Mouse (Mus musculus): Measurements from ENCODE around the gene Tmem59. TPM values are rescaled to one million over a fixed set of nuclear protein-coding genes. Genes with fewer than 3 reads are reported as not detected.

Tmem59 gene
- polyA plus RNA-seq, 1 experiment from 2014 or later: 359 TPM

DNA sequence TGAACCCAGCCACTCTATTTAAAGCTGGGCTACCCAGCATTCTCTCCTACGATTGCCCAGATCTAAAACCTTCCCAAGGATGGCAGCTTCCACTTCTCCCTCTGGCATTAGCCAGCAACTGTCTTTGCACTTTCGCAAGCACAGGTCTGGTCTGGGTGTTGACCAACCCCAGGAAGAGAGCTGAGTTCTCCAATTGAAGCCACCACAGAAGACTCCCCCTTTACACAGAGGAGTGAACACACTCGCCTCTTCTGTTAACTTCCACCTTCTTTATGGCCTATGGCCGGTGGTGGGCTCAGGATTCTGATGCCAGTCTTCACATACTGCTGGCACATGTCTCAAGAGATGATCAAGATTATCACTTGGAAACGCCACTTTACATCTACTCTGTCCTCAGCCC lies 10.4 kb upstream of the Tmem59 start:
- Histone ChIP-seq H3K9ac (ENCODE audit: low read depth, low read length) (no peak overlapping the region), H3K4me2 (ENCODE audit: low read length) (no peak overlapping the region), H3K36me3 (ENCODE audit: control insufficient read depth, insufficient read depth, low read length) (peaks cover 7% of the 10 kb centered on the region), H3K4me1 (ENCODE audit: control insufficient read depth, insufficient read depth, low read length) (no peaks in the 10 kb centered on the region), H3K4me3 (ENCODE audit: low read depth, low read length) (no peak overlapping the region), H3K9me3 (replicated peaks; ENCODE audit: control insufficient read depth, low read length, poor library complexity, severe bottlenecking) (no peaks in the 10 kb centered on the region), H3K27ac (ENCODE audit: low read length) (no peak overlapping the region), H3K27me3 (ENCODE audit: control insufficient read depth, insufficient read depth, low read depth, low read length) (no peaks in the 10 kb centered on the region)
- 86% methylated on average over 5 of the region's 5 CpGs for WGBS
- ATAC-seq: no peak

DNA sequence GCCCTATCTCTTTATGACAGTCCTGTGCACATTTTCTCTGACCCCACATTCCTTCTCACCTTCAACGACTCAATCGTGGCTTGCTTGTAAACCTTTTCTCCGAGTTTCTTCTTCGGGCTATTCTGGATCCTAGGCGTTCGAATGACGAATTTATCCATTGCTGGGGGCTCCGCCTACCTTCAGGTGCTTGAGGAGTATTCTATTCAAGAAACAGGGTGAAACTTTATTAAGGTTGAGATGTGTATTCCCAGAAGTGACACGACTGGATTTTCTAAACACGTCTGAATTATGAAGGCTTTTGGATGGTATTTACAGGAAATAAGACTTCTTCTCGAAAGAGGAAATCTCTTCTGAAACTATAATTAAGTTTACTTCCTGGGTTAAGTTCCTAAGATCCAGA lies 693 bp upstream of the Tmem59 start:
- no peak for ATAC-seq
- no peaks in the 10 kb centered on the region for H3K9me3 ChIP-seq (replicated peaks; ENCODE audit: control insufficient read depth, low read length, poor library complexity, severe bottlenecking)
- H3K4me2 ChIP-seq (ENCODE audit: low read length): peak overlapping the region; percentile 63
- peak overlapping the region; percentile 95 for H3K4me3 ChIP-seq (ENCODE audit: low read depth, low read length)
- H3K27ac ChIP-seq (ENCODE audit: low read length): peak overlapping the region; percentile 97; the same call in 1 of the 2 replicates
- no peaks in the 10 kb centered on the region for H3K27me3 ChIP-seq (ENCODE audit: control insufficient read depth, insufficient read depth, low read depth, low read length)
- 47% methylated on average over 11 of the region's 11 CpGs for WGBS
- H3K4me1 ChIP-seq (ENCODE audit: control insufficient read depth, insufficient read depth, low read length): peaks cover 39% of the 10 kb centered on the region
- H3K36me3 ChIP-seq (ENCODE audit: control insufficient read depth, insufficient read depth, low read length): 0 out of 2 replicates have a peak, but pooled peaks cover 2% of the 10 kb centered on the region
- peak overlapping the region; percentile 87 for H3K9ac ChIP-seq (ENCODE audit: low read depth, low read length)

DNA sequence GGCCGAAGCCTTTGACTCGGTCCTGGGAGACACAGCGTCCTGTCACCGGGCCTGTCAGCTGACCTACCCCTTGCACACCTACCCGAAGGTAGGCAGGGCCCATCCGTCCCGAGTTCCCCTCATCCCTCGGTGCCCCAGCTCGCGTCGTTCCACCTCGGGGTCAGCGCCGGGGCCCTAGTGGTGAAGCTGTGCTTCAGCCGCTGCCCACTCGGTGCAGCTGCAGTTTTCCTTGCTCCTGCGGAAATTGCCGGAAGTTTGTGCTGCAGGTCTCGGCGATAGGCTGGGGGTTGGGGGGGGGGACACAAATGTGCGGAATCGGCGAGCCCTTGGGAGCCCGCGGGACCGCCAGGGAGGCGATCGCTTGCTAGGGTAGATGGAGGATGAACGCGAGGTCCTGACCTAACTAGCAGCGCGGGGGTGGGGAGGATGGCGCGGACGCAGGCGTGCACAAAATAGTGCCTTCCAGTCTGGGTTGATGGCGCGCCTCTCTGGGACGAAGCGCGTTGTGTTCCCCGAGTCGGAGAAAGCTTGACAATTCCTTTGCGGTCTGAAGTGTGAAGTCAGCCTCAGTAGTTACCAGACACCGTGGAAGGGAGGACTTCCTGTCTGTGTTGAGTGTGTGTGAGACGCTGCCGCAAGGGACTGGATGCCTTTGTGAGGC lies 761 bp downstream of the Tmem59 start, which contains the start of gene Tceanc2:
TSS of gene Tceanc2 (minus strand) at position 287 of the 661 bp plus-strand sequence.
- Histone ChIP-seq H3K36me3 (ENCODE audit: control insufficient read depth, insufficient read depth, low read length) (0 out of 2 replicates have a peak, but pooled peaks cover 2% of the 10 kb centered on the region), H3K9ac (ENCODE audit: low read depth, low read length) (peak within 1 kb of the TSS; percentile 87), H3K27ac (ENCODE audit: low read length) (peak within 1 kb of the TSS; percentile 97), H3K4me1 (ENCODE audit: control insufficient read depth, insufficient read depth, low read length) (peaks cover 40% of the 10 kb centered on the region), H3K4me3 (ENCODE audit: low read depth, low read length) (peak within 1 kb of the TSS; percentile 95), H3K27me3 (ENCODE audit: control insufficient read depth, insufficient read depth, low read depth, low read length) (no peaks in the 10 kb centered on the region), H3K4me2 (ENCODE audit: low read length) (peak within 1 kb of the TSS; percentile 74), H3K9me3 (replicated peaks; ENCODE audit: control insufficient read depth, low read length, poor library complexity, severe bottlenecking) (no peaks in the 10 kb centered on the region)
- ATAC-seq: peak; percentile 50
- under 1% methylated on average over 47 of the region's 47 CpGs for WGBS

- H3K36me3 ChIP-seq (ENCODE audit: control insufficient read depth, insufficient read depth, low read length): 0 out of 2 replicates have a peak, but pooled peaks cover 2% of the 10 kb centered on the region
- no peak for ATAC-seq
- H3K4me1 ChIP-seq (ENCODE audit: control insufficient read depth, insufficient read depth, low read length): peaks cover 40% of the 10 kb centered on the region
- WGBS: under 1% methylated on average over 8 of the region's 8 CpGs
- H3K9ac ChIP-seq (ENCODE audit: low read depth, low read length): peak overlapping the region; percentile 87
- peak overlapping the region; percentile 95 for H3K4me3 ChIP-seq (ENCODE audit: low read depth, low read length)
- H3K9me3 ChIP-seq (replicated peaks; ENCODE audit: control insufficient read depth, low read length, poor library complexity, severe bottlenecking): no peaks in the 10 kb centered on the region
- peak overlapping the region; percentile 97 for H3K27ac ChIP-seq (ENCODE audit: low read length)
- peak overlapping the region; percentile 74 for H3K4me2 ChIP-seq (ENCODE audit: low read length)
- no peaks in the 10 kb centered on the region for H3K27me3 ChIP-seq (ENCODE audit: control insufficient read depth, insufficient read depth, low read depth, low read length)
Observed at GRCm38 (mm10) chr4:107179561-107179960, 1.4 kb downstream of the Tmem59 start.

- H3K4me2 ChIP-seq (ENCODE audit: low read length): no peak overlapping the region
- H3K27ac ChIP-seq (ENCODE audit: low read length): no peak overlapping the region
- H3K4me1 ChIP-seq (ENCODE audit: control insufficient read depth, insufficient read depth, low read length): peaks cover 40% of the 10 kb centered on the region
- no peak overlapping the region for H3K9ac ChIP-seq (ENCODE audit: low read depth, low read length)
- no peak for ATAC-seq
- H3K9me3 ChIP-seq (replicated peaks; ENCODE audit: control insufficient read depth, low read length, poor library complexity, severe bottlenecking): no peaks in the 10 kb centered on the region
- H3K27me3 ChIP-seq (ENCODE audit: control insufficient read depth, insufficient read depth, low read depth, low read length): no peaks in the 10 kb centered on the region
- H3K4me3 ChIP-seq (ENCODE audit: low read depth, low read length): no peak overlapping the region
- H3K36me3 ChIP-seq (ENCODE audit: control insufficient read depth, insufficient read depth, low read length): no peaks in the 10 kb centered on the region
Observed at GRCm38 (mm10) chr4:107180746-107181145, 2.5 kb downstream of the Tmem59 start.

GRCm38 (mm10) chr4:107181866-107182265 lies 3.7 kb downstream of the Tmem59 start:
- WGBS: 84% methylated on average over 6 of the region's 6 CpGs
- Histone ChIP-seq H3K27ac (ENCODE audit: low read length) (no peak overlapping the region), H3K4me3 (ENCODE audit: low read depth, low read length) (no peak overlapping the region), H3K9ac (ENCODE audit: low read depth, low read length) (0 out of 2 replicates have a peak overlapping the region, but pooled peaks have one; percentile 26), H3K9me3 (replicated peaks; ENCODE audit: control insufficient read depth, low read length, poor library complexity, severe bottlenecking) (no peaks in the 10 kb centered on the region), H3K4me1 (ENCODE audit: control insufficient read depth, insufficient read depth, low read length) (peaks cover 35% of the 10 kb centered on the region), H3K4me2 (ENCODE audit: low read length) (0 out of 2 replicates have a peak overlapping the region, but pooled peaks have one; percentile 3), H3K27me3 (ENCODE audit: control insufficient read depth, insufficient read depth, low read depth, low read length) (no peaks in the 10 kb centered on the region), H3K36me3 (ENCODE audit: control insufficient read depth, insufficient read depth, low read length) (peaks cover 5% of the 10 kb centered on the region; the same call in 1 of the 2 replicates)
- no peak for ATAC-seq

DNA sequence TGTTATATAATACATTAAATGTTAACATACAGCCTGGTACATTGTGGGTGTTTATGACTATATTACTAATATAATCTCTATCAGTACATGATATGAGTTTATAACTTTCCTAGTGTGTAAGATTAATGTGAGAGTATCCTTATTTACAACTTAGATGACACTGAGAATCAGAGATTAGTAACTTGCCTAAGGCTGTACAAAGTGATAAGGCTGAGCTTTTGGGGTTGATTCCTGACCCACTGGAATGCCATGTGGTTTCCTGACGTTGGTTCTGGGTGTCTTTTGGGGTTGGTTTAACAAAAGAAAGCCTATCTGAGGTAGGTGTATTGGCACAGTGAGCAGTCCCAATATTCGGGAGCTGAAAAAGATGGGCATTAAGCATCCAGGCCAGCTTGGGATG lies 4.6 kb downstream of the Tmem59 start:
- 82% methylated on average over 2 of the region's 2 CpGs for WGBS
- H3K4me2 ChIP-seq (ENCODE audit: low read length): no peak overlapping the region
- no peak overlapping the region for H3K4me3 ChIP-seq (ENCODE audit: low read depth, low read length)

GRCm38 (mm10) chr4:107183203-107183602 lies 5.0 kb downstream of the Tmem59 start:
- no peak for ATAC-seq
- Histone ChIP-seq H3K4me1 (ENCODE audit: control insufficient read depth, insufficient read depth, low read length) (peaks cover 27% of the 10 kb centered on the region), H3K4me3 (ENCODE audit: low read depth, low read length) (no peak overlapping the region), H3K9ac (ENCODE audit: low read depth, low read length) (no peak overlapping the region), H3K36me3 (ENCODE audit: control insufficient read depth, insufficient read depth, low read length) (peaks cover 10% of the 10 kb centered on the region; the same call in 1 of the 2 replicates), H3K4me2 (ENCODE audit: low read length) (no peak overlapping the region), H3K27ac (ENCODE audit: low read length) (no peak overlapping the region), H3K27me3 (ENCODE audit: control insufficient read depth, insufficient read depth, low read depth, low read length) (no peaks in the 10 kb centered on the region), H3K9me3 (replicated peaks; ENCODE audit: control insufficient read depth, low read length, poor library complexity, severe bottlenecking) (no peaks in the 10 kb centered on the region)
- 86% methylated on average over 4 of the region's 4 CpGs for WGBS

More for the DNA sequence above, 4.6 kb downstream of the Tmem59 start:
- H3K27me3 ChIP-seq (ENCODE audit: control insufficient read depth, insufficient read depth, low read depth, low read length): no peaks in the 10 kb centered on the region
- no peak for ATAC-seq
- H3K4me1 ChIP-seq (ENCODE audit: control insufficient read depth, insufficient read depth, low read length): peaks cover 27% of the 10 kb centered on the region
- H3K9ac ChIP-seq (ENCODE audit: low read depth, low read length): no peak overlapping the region
- peaks cover 7% of the 10 kb centered on the region; the same call in 1 of the 2 replicates for H3K36me3 ChIP-seq (ENCODE audit: control insufficient read depth, insufficient read depth, low read length)
- no peak overlapping the region for H3K27ac ChIP-seq (ENCODE audit: low read length)
- H3K9me3 ChIP-seq (replicated peaks; ENCODE audit: control insufficient read depth, low read length, poor library complexity, severe bottlenecking): no peaks in the 10 kb centered on the region

DNA sequence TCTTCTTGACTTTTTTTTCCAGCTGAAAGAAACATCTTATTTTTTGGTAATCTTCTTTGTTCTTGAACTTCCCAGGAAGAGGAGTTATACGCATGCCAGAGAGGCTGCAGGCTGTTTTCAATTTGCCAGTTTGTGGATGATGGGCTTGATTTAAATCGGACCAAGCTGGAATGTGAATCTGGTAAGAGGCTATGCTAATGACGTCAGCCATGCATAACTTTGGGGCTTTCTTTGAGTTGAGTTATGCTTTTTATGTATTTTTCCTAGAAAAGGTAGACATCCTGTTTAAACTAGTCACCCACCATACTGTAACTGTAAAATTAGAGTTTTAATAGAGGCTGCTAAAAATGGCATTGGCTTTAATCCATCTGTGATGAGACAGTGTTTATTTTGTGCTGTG lies 7.5 kb downstream of the Tmem59 start:
- ATAC-seq: no peak
- Histone ChIP-seq H3K4me1 (ENCODE audit: control insufficient read depth, insufficient read depth, low read length) (peaks cover 16% of the 10 kb centered on the region), H3K27me3 (ENCODE audit: control insufficient read depth, insufficient read depth, low read depth, low read length) (no peaks in the 10 kb centered on the region), H3K36me3 (ENCODE audit: control insufficient read depth, insufficient read depth, low read length) (peaks cover 25% of the 10 kb centered on the region), H3K9ac (ENCODE audit: low read depth, low read length) (no peak overlapping the region), H3K4me2 (ENCODE audit: low read length) (no peak overlapping the region), H3K9me3 (replicated peaks; ENCODE audit: control insufficient read depth, low read length, poor library complexity, severe bottlenecking) (no peaks in the 10 kb centered on the region), H3K4me3 (ENCODE audit: low read depth, low read length) (no peak overlapping the region), H3K27ac (ENCODE audit: low read length) (no peak overlapping the region)
- WGBS: 69% methylated on average over 3 of the region's 3 CpGs

All from midbrain, embryonic 16.5 days (tissue).